Mouse (Mus musculus): Measurements from ENCODE around the gene Trio. TPM values are rescaled to one million over a fixed set of nuclear protein-coding genes. Genes with fewer than 3 reads are reported as not detected.

Gene Trio
- polyA plus RNA-seq, 1 experiment = 23.8 TPM

- no peaks in the 10 kb centered on the region for H3K27me3 ChIP-seq (ENCODE audit: control insufficient read depth, insufficient read depth, low read length)
- no peaks in the 10 kb centered on the region for H3K36me3 ChIP-seq (ENCODE audit: control insufficient read depth, insufficient read depth, low read length)
- TF ChIP-seq CTCF (IDR thresholded peaks at IDR 0.05; ENCODE audit: extremely low read depth, insufficient read depth, insufficient read length, insufficient replicate concordance) (no peak), POLR2A (IDR thresholded peaks at IDR 0.05; ENCODE audit: low read depth, low read length) (no peak)
- peaks cover 14% of the 10 kb centered on the region for H3K4me1 ChIP-seq (ENCODE audit: control insufficient read depth, insufficient read depth, insufficient read length)
- no peak for DNase-seq (ENCODE audit: low read depth in 1 of 2, low spot score in 2 of 2)
- H3K4me3 ChIP-seq (ENCODE audit: extremely low read depth, insufficient read depth, insufficient read length) = no peak overlapping the region
- no peak overlapping the region for H3K27ac ChIP-seq (ENCODE audit: insufficient read depth, low read length)
- 92% methylated on average over 6 of the region's 6 CpGs for WGBS
These were observed 98.0 kb downstream of the Trio start for GRCm38 (mm10) chr15:27927614-27928013.

- 27% methylated on average over 18 of the region's 18 CpGs for WGBS
- no peaks in the 10 kb centered on the region for H3K36me3 ChIP-seq (ENCODE audit: control insufficient read depth, insufficient read depth, low read length)
- H3K27me3 ChIP-seq (ENCODE audit: control insufficient read depth, insufficient read depth, low read length) = no peaks in the 10 kb centered on the region
- H3K4me1 ChIP-seq (ENCODE audit: control insufficient read depth, insufficient read depth, insufficient read length) = peaks cover 14% of the 10 kb centered on the region
- H3K4me3 ChIP-seq (ENCODE audit: extremely low read depth, insufficient read depth, insufficient read length) = no peak overlapping the region
- H3K27ac ChIP-seq (ENCODE audit: insufficient read depth, low read length) = peak overlapping the region; percentile 40
- TF ChIP-seq CTCF (IDR thresholded peaks at IDR 0.05; ENCODE audit: extremely low read depth, insufficient read depth, insufficient read length, insufficient replicate concordance) (no peak), POLR2A (IDR thresholded peaks at IDR 0.05; ENCODE audit: low read depth, low read length) (no peak)
- peak; percentile 47 to 59 for DNase-seq (ENCODE audit: low read depth in 1 of 2, low spot score in 2 of 2)
These were observed 98.7 kb downstream of the Trio start for GRCm38 (mm10) chr15:27926941-27927340.

- WGBS = 37% methylated on average over 7 of the region's 7 CpGs
- DNase-seq (ENCODE audit: low read depth in 1 of 2, low spot score in 2 of 2) = peak; percentile 61 to 65
- Histone ChIP-seq H3K4me3 (ENCODE audit: extremely low read depth, insufficient read depth, insufficient read length) (no peak overlapping the region), H3K27ac (ENCODE audit: insufficient read depth, low read length) (peak overlapping the region; percentile 69), H3K27me3 (ENCODE audit: control insufficient read depth, insufficient read depth, low read length) (no peaks in the 10 kb centered on the region), H3K4me1 (ENCODE audit: control insufficient read depth, insufficient read depth, insufficient read length) (peaks cover 14% of the 10 kb centered on the region), H3K36me3 (ENCODE audit: control insufficient read depth, insufficient read depth, low read length) (no peaks in the 10 kb centered on the region)
- TF ChIP-seq POLR2A (IDR thresholded peaks at IDR 0.05; ENCODE audit: low read depth, low read length) (no peak), CTCF (IDR thresholded peaks at IDR 0.05; ENCODE audit: extremely low read depth, insufficient read depth, insufficient read length, insufficient replicate concordance) (no peak)
These were observed 99.2 kb downstream of the Trio start for GRCm38 (mm10) chr15:27926450-27926849.

- no peak overlapping the region for H3K4me3 ChIP-seq (ENCODE audit: extremely low read depth, insufficient read depth, insufficient read length)
- 5% methylated on average over 8 of the region's 8 CpGs for WGBS
- peak in 1 of 2 experiments; percentile 43 for DNase-seq (ENCODE audit: low read depth in 1 of 2, low spot score in 2 of 2)
- TF ChIP-seq POLR2A (IDR thresholded peaks at IDR 0.05; ENCODE audit: low read depth, low read length) (no peak), CTCF (IDR thresholded peaks at IDR 0.05; ENCODE audit: extremely low read depth, insufficient read depth, insufficient read length, insufficient replicate concordance) (no peak)
- no peaks in the 10 kb centered on the region for H3K27me3 ChIP-seq (ENCODE audit: control insufficient read depth, insufficient read depth, low read length)
- H3K4me1 ChIP-seq (ENCODE audit: control insufficient read depth, insufficient read depth, insufficient read length) = peaks cover 14% of the 10 kb centered on the region
- H3K36me3 ChIP-seq (ENCODE audit: control insufficient read depth, insufficient read depth, low read length) = no peaks in the 10 kb centered on the region
- peak overlapping the region; percentile 69 for H3K27ac ChIP-seq (ENCODE audit: insufficient read depth, low read length)
These were observed 99.8 kb downstream of the Trio start for GRCm38 (mm10) chr15:27925865-27926264.

GRCm38 (mm10) chr15:27925004-27925635 is 100.5 kb downstream of the Trio start:
- DNase-seq (ENCODE audit: low read depth in 1 of 2, low spot score in 2 of 2) = no peak
- Histone ChIP-seq H3K4me3 (ENCODE audit: extremely low read depth, insufficient read depth, insufficient read length) (no peak overlapping the region), H3K4me1 (ENCODE audit: control insufficient read depth, insufficient read depth, insufficient read length) (peaks cover 14% of the 10 kb centered on the region), H3K36me3 (ENCODE audit: control insufficient read depth, insufficient read depth, low read length) (no peaks in the 10 kb centered on the region), H3K27ac (ENCODE audit: insufficient read depth, low read length) (peak overlapping the region; percentile 69), H3K27me3 (ENCODE audit: control insufficient read depth, insufficient read depth, low read length) (no peaks in the 10 kb centered on the region)
- 56% methylated on average over 15 of the region's 15 CpGs for WGBS
- TF ChIP-seq CTCF (IDR thresholded peaks at IDR 0.05; ENCODE audit: extremely low read depth, insufficient read depth, insufficient read length, insufficient replicate concordance) = no peak

GRCm38 (mm10) chr15:27923987-27924341 is 101.7 kb downstream of the Trio start:
- TF ChIP-seq CTCF (IDR thresholded peaks at IDR 0.05; ENCODE audit: extremely low read depth, insufficient read depth, insufficient read length, insufficient replicate concordance) (no peak), POLR2A (IDR thresholded peaks at IDR 0.05; ENCODE audit: low read depth, low read length) (no peak)
- Histone ChIP-seq H3K27ac (ENCODE audit: insufficient read depth, low read length) (no peak overlapping the region), H3K4me3 (ENCODE audit: extremely low read depth, insufficient read depth, insufficient read length) (no peak overlapping the region), H3K4me1 (ENCODE audit: control insufficient read depth, insufficient read depth, insufficient read length) (peaks cover 14% of the 10 kb centered on the region), H3K36me3 (ENCODE audit: control insufficient read depth, insufficient read depth, low read length) (no peaks in the 10 kb centered on the region), H3K27me3 (ENCODE audit: control insufficient read depth, insufficient read depth, low read length) (no peaks in the 10 kb centered on the region)
- DNase-seq (ENCODE audit: low read depth in 1 of 2, low spot score in 2 of 2) = no peak
- WGBS = 29% methylated on average over 5 of the region's 5 CpGs

GRCm38 (mm10) chr15:27923280-27923986 is 102.2 kb downstream of the Trio start:
- TF ChIP-seq POLR2A (IDR thresholded peaks at IDR 0.05; ENCODE audit: low read depth, low read length) (no peak), CTCF (IDR thresholded peaks at IDR 0.05; ENCODE audit: extremely low read depth, insufficient read depth, insufficient read length, insufficient replicate concordance) (no peak)
- Histone ChIP-seq H3K4me1 (ENCODE audit: control insufficient read depth, insufficient read depth, insufficient read length) (peaks cover 14% of the 10 kb centered on the region), H3K27me3 (ENCODE audit: control insufficient read depth, insufficient read depth, low read length) (no peaks in the 10 kb centered on the region), H3K36me3 (ENCODE audit: control insufficient read depth, insufficient read depth, low read length) (no peaks in the 10 kb centered on the region), H3K27ac (ENCODE audit: insufficient read depth, low read length) (no peak overlapping the region), H3K4me3 (ENCODE audit: extremely low read depth, insufficient read depth, insufficient read length) (no peak overlapping the region)
- WGBS = 8% methylated on average over 21 of the region's 21 CpGs
- peak; percentile 64 to 70 for DNase-seq (ENCODE audit: low read depth in 1 of 2, low spot score in 2 of 2)
